Mouse (Mus musculus) heart, postnatal 0 days (tissue): ENCODE results near the gene Slc36a4.
A peak's percentile ranks its signal among the peaks of the same experiment; 100 is the strongest.

ENCODE experiments used
- CTCF ChIP-seq: IDR thresholded peaks from 2 replicates; pipeline ENCODE4 v1.5.1; 2016; ENCODE audit warnings: antibody characterized with exemption, control low read depth, low read depth
- EP300 ChIP-seq: IDR thresholded peaks from 2 replicates; pipeline ENCODE4 v1.6.1; 2016; ENCODE audit warnings: antibody characterized with exemption, low read depth

GRCm38 (mm10) chr9:15681855-15682466 is 27.6 kb upstream of the Slc36a4 start:
- TF ChIP-seq CTCF (peak; percentile 98), EP300 (no peak)
